Comparison of ENCODE assay signal across 10 mouse cellular contexts in genomic region chr11:109587638-109588374, GRCm38 (mm10). TPM values are rescaled to one million over a fixed set of nuclear protein-coding genes. Genes with fewer than 3 reads are reported as not detected.
DNase-seq lines count a peak whose midpoint lies in the region; ATAC-seq and TF ChIP-seq lines count a peak whose summit lies in the region.
"Had no signal": no experiment of that assay in that cellular context is flagged by ENCODE, and none has a peak within 500 bp of the region (broad histone marks: within the 10 kb centered on the region; RNA-seq: fewer than 3 reads in every experiment).

No protein-coding gene starts in this region.

- no peak for TF ChIP-seq CTCF in heart, postnatal 0 days (IDR thresholded peaks at IDR 0.05; ENCODE audit: low read depth)

- intact Hi-C loops in left cerebral cortex, postnatal 14 days (cut with DNase I): loop anchor here (5.0 kb wide), 1 partner anchor 271 kb away; no protein-coding TSS in a partner anchor
- intact Hi-C loops in gastrocnemius, postnatal 36 days (cut with DNase I): loop anchor here (5.0 kb wide), 2 partner anchors 271 to 346 kb away; no protein-coding TSS in a partner anchor

- ATAC-seq in heart, postnatal 0 days (ENCODE audit: insufficient read depth, low read depth): peak; percentile 78
- ATAC-seq in lung, embryonic 15.5 days (ENCODE audit: borderline replicate concordance, extremely low read depth, low FRiP score, low TSS enrichment): peak; percentile 46; the same call in 1 of the 2 replicates
- no peak for ATAC-seq in midbrain, embryonic 11.5 days (ENCODE audit: low FRiP score)
- ATAC-seq in forebrain, embryonic 14.5 days: no peak

- WGBS in heart, postnatal 0 days: 19% methylated on average over 15 of the region's 15 CpGs
- 44% methylated on average over 15 of the region's 15 CpGs for WGBS in lung, embryonic 15.5 days
- WGBS in midbrain, embryonic 11.5 days: 80% methylated on average over 15 of the region's 15 CpGs
- 70% methylated on average over 15 of the region's 15 CpGs for WGBS in forebrain, embryonic 14.5 days

- H3K4me2 ChIP-seq in heart, postnatal 0 days (ENCODE audit: low read depth, low read length): peak overlapping the region; percentile 16
- no peak overlapping the region; the same call in 1 of the 2 replicates for H3K4me2 ChIP-seq in lung, embryonic 15.5 days
- H3K4me2 ChIP-seq in midbrain, embryonic 11.5 days: no peak overlapping the region
- H3K4me2 ChIP-seq in forebrain, embryonic 14.5 days (ENCODE audit: low read length): no peak overlapping the region
- H3K4me2 ChIP-seq: embryonic facial prominence, embryonic 15.5 days; limb, embryonic 12.5 days had no signal

- TF ChIP-seq EP300 in heart, postnatal 0 days (IDR thresholded peaks at IDR 0.05; ENCODE audit: low read depth): 0 out of 2 replicates have a peak, but pooled peaks have one; percentile 72

- no peak overlapping the region for H3K4me3 ChIP-seq in heart, postnatal 0 days (ENCODE audit: low read depth, low read length)
- H3K4me3 ChIP-seq in lung, embryonic 15.5 days: no peak overlapping the region
- no peak overlapping the region for H3K4me3 ChIP-seq in midbrain, embryonic 11.5 days (ENCODE audit: low read depth, low read length)
- H3K4me3 ChIP-seq in forebrain, embryonic 14.5 days (ENCODE audit: low read depth, low read length): no peak overlapping the region
- H3K4me3 ChIP-seq: embryonic facial prominence, embryonic 15.5 days; limb, embryonic 12.5 days had no signal

- no peaks in the 10 kb centered on the region for H3K27me3 ChIP-seq in heart, postnatal 0 days (ENCODE audit: control insufficient read depth, insufficient read depth, low read length)
- no peaks in the 10 kb centered on the region for H3K27me3 ChIP-seq in lung, embryonic 15.5 days
- H3K27me3 ChIP-seq in midbrain, embryonic 11.5 days (ENCODE audit: control insufficient read depth, insufficient read depth, low read length): no peaks in the 10 kb centered on the region
- no peaks in the 10 kb centered on the region for H3K27me3 ChIP-seq in forebrain, embryonic 14.5 days (replicated peaks; ENCODE audit: control insufficient read depth, insufficient read depth, low read length)
- H3K27me3 ChIP-seq: embryonic facial prominence, embryonic 15.5 days; limb, embryonic 12.5 days had no signal

- H3K36me3 ChIP-seq in heart, postnatal 0 days (replicated peaks; ENCODE audit: control insufficient read depth, insufficient read depth, low read length): peaks cover 19% of the 10 kb centered on the region
- peaks cover 10% of the 10 kb centered on the region; the same call in 1 of the 2 replicates for H3K36me3 ChIP-seq in lung, embryonic 15.5 days
- no peaks in the 10 kb centered on the region for H3K36me3 ChIP-seq in midbrain, embryonic 11.5 days (ENCODE audit: control insufficient read depth, insufficient read depth, low read length)
- no peaks in the 10 kb centered on the region for H3K36me3 ChIP-seq in forebrain, embryonic 14.5 days (ENCODE audit: control insufficient read depth, insufficient read depth, low read length)

- H3K4me1 ChIP-seq in heart, postnatal 0 days (ENCODE audit: control insufficient read depth, insufficient read depth): peaks cover 10% of the 10 kb centered on the region
- H3K4me1 ChIP-seq in lung, embryonic 15.5 days: peaks cover 15% of the 10 kb centered on the region
- H3K4me1 ChIP-seq in midbrain, embryonic 11.5 days (ENCODE audit: control insufficient read depth, insufficient read depth, low read length): peaks cover 1% of the 10 kb centered on the region; the same call in 1 of the 2 replicates
- no peaks in the 10 kb centered on the region for H3K4me1 ChIP-seq in forebrain, embryonic 14.5 days (ENCODE audit: control insufficient read depth, insufficient read depth, low read length)
- H3K4me1 ChIP-seq: embryonic facial prominence, embryonic 15.5 days had no signal

- DNase-seq in urinary bladder, postnatal 14 days (ENCODE audit: low spot score): peak; percentile 52
- DNase-seq in urinary bladder, postnatal 10 days (ENCODE audit: low spot score): no peak
- peak; percentile 72 for DNase-seq in heart, postnatal 0 days (ENCODE audit: low spot score)
- no peak for DNase-seq in left cerebral cortex, postnatal 14 days (ENCODE audit: low spot score in 2 of 2)
- no peak for DNase-seq in midbrain, embryonic 11.5 days (ENCODE audit: low spot score, missing footprints)
- DNase-seq in forebrain, embryonic 14.5 days (ENCODE audit: low spot score): no peak
- no peak for DNase-seq in gastrocnemius, postnatal 36 days

- H3K9me3 ChIP-seq in heart, postnatal 0 days (replicated peaks; ENCODE audit: control insufficient read depth, low read length): no peaks in the 10 kb centered on the region
- no peaks in the 10 kb centered on the region for H3K9me3 ChIP-seq in lung, embryonic 15.5 days
- no peaks in the 10 kb centered on the region for H3K9me3 ChIP-seq in midbrain, embryonic 11.5 days (ENCODE audit: control insufficient read depth, low read length)
- no peaks in the 10 kb centered on the region for H3K9me3 ChIP-seq in forebrain, embryonic 14.5 days (replicated peaks; ENCODE audit: control insufficient read depth, low read length)
- H3K9me3 ChIP-seq: embryonic facial prominence, embryonic 15.5 days; limb, embryonic 12.5 days had no signal

- H3K27ac ChIP-seq in heart, postnatal 0 days (ENCODE audit: low read depth): peak overlapping the region; percentile 43
- peak overlapping the region; percentile 61 for H3K27ac ChIP-seq in lung, embryonic 15.5 days
- H3K27ac ChIP-seq in midbrain, embryonic 11.5 days (ENCODE audit: low read depth, low read length): no peak overlapping the region
- no peak overlapping the region for H3K27ac ChIP-seq in forebrain, embryonic 14.5 days (ENCODE audit: low read depth, low read length)
- H3K27ac ChIP-seq: embryonic facial prominence, embryonic 15.5 days; limb, embryonic 12.5 days had no signal

- H3K9ac ChIP-seq in heart, postnatal 0 days (replicated peaks; ENCODE audit: low read depth, low read length): no peak overlapping the region
- H3K9ac ChIP-seq in lung, embryonic 15.5 days: no peak overlapping the region
- no peak overlapping the region for H3K9ac ChIP-seq in midbrain, embryonic 11.5 days (ENCODE audit: low read length)
- no peak overlapping the region for H3K9ac ChIP-seq in forebrain, embryonic 14.5 days (ENCODE audit: low read length)
- H3K9ac ChIP-seq: embryonic facial prominence, embryonic 15.5 days; limb, embryonic 12.5 days had no signal

RNA-seq across cellular contexts. Expression of gene Wipi1, which starts 24.0 kb away (rescaled TPM):
- total RNA-seq in heart, postnatal 0 days (2014; rRNA removed; ENCODE audit: low replicate concordance): 40.8 and 53.2 TPM in 2 replicates
- polyA plus RNA-seq in heart, postnatal 0 days (2015; fragmentation: Nextera tagmentation; extraction: Ambion mirVana): 65.4 and 67.1 TPM in 2 replicates
- polyA plus RNA-seq in lung, embryonic 15.5 days (2015; fragmentation: Nextera tagmentation; extraction: Ambion mirVana): 42.1 and 44.6 TPM in 2 replicates
- total RNA-seq in left cerebral cortex, postnatal 14 days (2021): 10 to 100 TPM; 21.8 to 22.2 TPM
- polyA plus RNA-seq in midbrain, embryonic 11.5 days (2014; fragmentation: Nextera tagmentation; extraction: Ambion mirVana): 11.1 and 12.4 TPM in 2 replicates
- 5.7 and 6.9 TPM in 2 replicates for polyA plus RNA-seq in forebrain, embryonic 14.5 days (2014; fragmentation: Nextera tagmentation; extraction: Ambion mirVana)
- total RNA-seq in gastrocnemius, postnatal 36 days (2021): 10 to 100 TPM; 55.6 to 58.9 TPM

Comparison
In these comparisons a context has a peak if more than half of its experiments do, and no peak if none do; other contexts are left out.
1. DNase-seq: peak in urinary bladder, postnatal 14 days (single experiment) and heart, postnatal 0 days (single experiment); none in urinary bladder, postnatal 10 days (single experiment), left cerebral cortex, postnatal 14 days (0 of 2), midbrain, embryonic 11.5 days (single experiment), forebrain, embryonic 14.5 days (single experiment) and gastrocnemius, postnatal 36 days (0 of 2).
2. ATAC-seq: peak in heart, postnatal 0 days (single experiment) and lung, embryonic 15.5 days (single experiment); none in midbrain, embryonic 11.5 days (single experiment) and forebrain, embryonic 14.5 days (single experiment).
3. H3K27ac ChIP-seq: peak in heart, postnatal 0 days (single experiment) and lung, embryonic 15.5 days (single experiment); none in midbrain, embryonic 11.5 days (single experiment) and forebrain, embryonic 14.5 days (single experiment).